Comparison of ENCODE assay signal across 7 mouse cellular contexts in the genomic region with DNA sequence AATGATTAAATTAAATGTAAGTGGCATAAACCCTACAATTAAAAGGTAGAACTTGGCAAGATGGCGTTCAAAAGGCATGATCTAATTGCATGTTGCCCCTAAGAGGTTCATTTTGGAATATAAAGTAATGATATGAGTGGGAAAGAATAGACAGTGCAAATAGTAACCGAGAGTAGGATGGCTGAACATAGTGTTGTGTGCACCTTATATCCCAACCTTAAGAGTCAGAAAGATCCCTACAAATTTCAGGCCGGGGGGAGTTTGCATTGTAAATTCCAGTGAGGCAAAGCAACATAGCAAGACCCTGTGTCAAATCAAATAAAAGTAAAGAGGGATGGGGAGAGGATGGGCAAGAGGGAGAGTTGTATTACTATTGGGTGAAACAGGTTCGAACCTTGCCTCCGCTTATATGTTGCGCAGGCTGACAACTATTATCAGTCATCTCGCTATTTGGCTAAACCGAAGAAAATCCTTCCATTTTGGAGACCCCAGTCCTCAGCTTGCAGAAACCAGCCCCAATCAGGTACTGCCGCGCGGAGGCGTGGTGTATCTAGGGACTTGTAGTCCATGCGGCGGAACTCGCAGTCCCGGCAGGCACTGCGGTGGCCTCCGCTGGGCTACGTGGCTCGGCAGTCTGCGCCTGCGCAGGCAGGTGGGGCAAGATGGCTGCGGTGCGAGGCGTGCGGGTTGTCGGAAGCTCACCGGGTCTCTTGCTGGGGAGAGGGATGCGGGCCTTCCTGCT. TPM values are rescaled to one million over a fixed set of nuclear protein-coding genes. Genes with fewer than 3 reads are reported as not detected.
DNase-seq lines count a peak whose midpoint lies in the region; ATAC-seq lines count a peak whose summit lies in the region.

No protein-coding gene starts in this region.

- H3K36me3 ChIP-seq in intestine, embryonic 15.5 days: peaks cover 26% of the 10 kb centered on the region
- H3K36me3 ChIP-seq in midbrain, embryonic 10.5 days: peaks cover 35% of the 10 kb centered on the region

- H3K4me2 ChIP-seq in intestine, embryonic 15.5 days (replicated peaks): peak overlapping the region; percentile 59

- peak overlapping the region; percentile 75 for H3K4me3 ChIP-seq in intestine, embryonic 15.5 days (replicated peaks)
- peak overlapping the region; percentile 91 for H3K4me3 ChIP-seq in midbrain, embryonic 10.5 days

- peak overlapping the region; percentile 14; the same call in 1 of the 2 replicates for H3K27ac ChIP-seq in intestine, embryonic 15.5 days
- peak overlapping the region; percentile 91 for H3K27ac ChIP-seq in midbrain, embryonic 10.5 days (replicated peaks)

- intact Hi-C loops in left cerebral cortex, postnatal 25 days (cut with DNase I): no loop called here

- DNase-seq in adrenal gland, adult (ENCODE audit: inconsistent age in 2 of 2, low spot score in 1 of 2): peak; percentile 97 to 98
- DNase-seq in embryo, embryonic 10.5 days (ENCODE audit: low spot score): peak; percentile 98
- peak; percentile 95 for DNase-seq in gastrocnemius, postnatal 25 days
- DNase-seq in left cerebral cortex, postnatal 25 days (ENCODE audit: low spot score in 2 of 2): peak; percentile 97 to 99
- DNase-seq in midbrain, embryonic 10.5 days (ENCODE audit: low spot score): peak; percentile 98
- DNase-seq in right cerebral cortex, postnatal 4 days: peak; percentile 97

- 5% methylated on average over 29 of the region's 29 CpGs for WGBS in intestine, embryonic 15.5 days
- WGBS in midbrain, embryonic 10.5 days: 6% methylated on average over 29 of the region's 29 CpGs

- no peaks in the 10 kb centered on the region for H3K27me3 ChIP-seq in intestine, embryonic 15.5 days (replicated peaks)
- H3K27me3 ChIP-seq in midbrain, embryonic 10.5 days (ENCODE audit: low read depth, poor library complexity, severe bottlenecking): peaks cover 11% of the 10 kb centered on the region

- H3K9me3 ChIP-seq in intestine, embryonic 15.5 days: no peaks in the 10 kb centered on the region
- no peaks in the 10 kb centered on the region for H3K9me3 ChIP-seq in midbrain, embryonic 10.5 days (replicated peaks)

- peak; percentile 99 for ATAC-seq in intestine, embryonic 15.5 days

- peak overlapping the region; percentile 83 for H3K9ac ChIP-seq in intestine, embryonic 15.5 days

- peaks cover 5% of the 10 kb centered on the region; the same call in 1 of the 2 replicates for H3K4me1 ChIP-seq in intestine, embryonic 15.5 days (replicated peaks)
- peaks cover 17% of the 10 kb centered on the region for H3K4me1 ChIP-seq in midbrain, embryonic 10.5 days

RNA-seq across cellular contexts. Expression of gene B4galt7, which starts 7.0 kb away (rescaled TPM):
- total RNA-seq in gastrocnemius, postnatal 25 days (2021): 1 to 10 TPM; 4.5 to 6.9 TPM
- polyA plus RNA-seq in intestine, embryonic 15.5 days (2015; fragmentation: Nextera tagmentation; extraction: Ambion mirVana): 21.7 and 23.2 TPM in 2 replicates
- 10 to 100 TPM; 22.9 to 25.5 TPM for total RNA-seq in left cerebral cortex, postnatal 25 days (2021)
- polyA plus RNA-seq in midbrain, embryonic 10.5 days (2016; fragmentation: Nextera tagmentation; extraction: Ambion mirVana): 30.5 and 37.6 TPM in 2 replicates

RNA-seq across cellular contexts. Expression of gene Tmed9, which starts 19.2 kb away (rescaled TPM):
- 10 to 100 TPM; 70.8 to 73.1 TPM for total RNA-seq in gastrocnemius, postnatal 25 days (2021)
- 110 and 122 TPM in 2 replicates for polyA plus RNA-seq in intestine, embryonic 15.5 days (2015; fragmentation: Nextera tagmentation; extraction: Ambion mirVana)
- 100 to 1,000 TPM; 129 to 134 TPM for total RNA-seq in left cerebral cortex, postnatal 25 days (2021)
- polyA plus RNA-seq in midbrain, embryonic 10.5 days (2016; fragmentation: Nextera tagmentation; extraction: Ambion mirVana): 114 and 126 TPM in 2 replicates

RNA-seq across cellular contexts. Expression of gene Fam193b, which starts 21.8 kb away (rescaled TPM):
- total RNA-seq in gastrocnemius, postnatal 25 days (2021): 10 to 100 TPM; 11.4 to 11.7 TPM
- 22.9 and 23.5 TPM in 2 replicates for polyA plus RNA-seq in intestine, embryonic 15.5 days (2015; fragmentation: Nextera tagmentation; extraction: Ambion mirVana)
- total RNA-seq in left cerebral cortex, postnatal 25 days (2021): 10 to 100 TPM; 67.0 to 84.3 TPM
- polyA plus RNA-seq in midbrain, embryonic 10.5 days (2016; fragmentation: Nextera tagmentation; extraction: Ambion mirVana): 56.7 and 63.1 TPM in 2 replicates

RNA-seq across cellular contexts. Expression of gene Caml, which starts 30.1 kb away (rescaled TPM):
- total RNA-seq in gastrocnemius, postnatal 25 days (2021): 1 to 10 TPM; 8.2 to 9.2 TPM
- 41.6 and 46.9 TPM in 2 replicates for polyA plus RNA-seq in intestine, embryonic 15.5 days (2015; fragmentation: Nextera tagmentation; extraction: Ambion mirVana)
- 10 to 100 TPM; 40.7 to 45.9 TPM for total RNA-seq in left cerebral cortex, postnatal 25 days (2021)
- 59.1 and 60.8 TPM in 2 replicates for polyA plus RNA-seq in midbrain, embryonic 10.5 days (2016; fragmentation: Nextera tagmentation; extraction: Ambion mirVana)

RNA-seq across cellular contexts. Expression of gene Ddx46, which starts 42.1 kb away (rescaled TPM):
- 10 to 100 TPM; 17.1 to 18.5 TPM for total RNA-seq in gastrocnemius, postnatal 25 days (2021)
- polyA plus RNA-seq in intestine, embryonic 15.5 days (2015; fragmentation: Nextera tagmentation; extraction: Ambion mirVana): 31.4 and 31.5 TPM in 2 replicates
- total RNA-seq in left cerebral cortex, postnatal 25 days (2021): 10 to 100 TPM; 39.9 to 44.0 TPM
- 37.3 and 41.4 TPM in 2 replicates for polyA plus RNA-seq in midbrain, embryonic 10.5 days (2016; fragmentation: Nextera tagmentation; extraction: Ambion mirVana)

Comparison
In these comparisons a context has a peak if more than half of its experiments do, and no peak if none do; other contexts are left out.
1. Peak in every context shown above with its lines: DNase-seq, ATAC-seq, H3K4me3 ChIP-seq and H3K27ac ChIP-seq.
2. RNA of gene Fam193b, which starts 21.8 kb away (total RNA-seq): 67.0 to 84.3 TPM in left cerebral cortex, postnatal 25 days; 11.4 to 11.7 TPM in gastrocnemius, postnatal 25 days; every median in the first group is over 4 times any median in the second.